Mouse (Mus musculus) small intestine, adult 2 months (tissue): ENCODE measurements around the gene Alkbh6. TPM values are rescaled to one million over a fixed set of nuclear protein-coding genes. Genes with fewer than 3 reads are reported as not detected.

Source experiments
- H3K27ac ChIP-seq: fragments of 200-500 bp; 2 replicates; pipeline ENCODE4 v1.5.1; 2012; ENCODE audit warnings: low read depth, low read length, control low read depth, inconsistent platforms; ENCODE audit not compliant: insufficient read depth
- H3K27me3 ChIP-seq: fragments of 200-500 bp; 2 replicates; pipeline ENCODE4 v1.6.1; 2012; ENCODE audit warnings: mild to moderate bottlenecking, moderate library complexity, low read length, inconsistent platforms; ENCODE audit not compliant: control insufficient read depth, insufficient read depth
- H3K36me3 ChIP-seq: fragments of 200-500 bp; 2 replicates; pipeline ENCODE4 v1.6.1; 2012; ENCODE audit warnings: mild to moderate bottlenecking, low read length, control low read depth, inconsistent platforms; ENCODE audit not compliant: control insufficient read depth, insufficient read depth
- H3K4me1 ChIP-seq: fragments of 200-500 bp; 2 replicates; pipeline ENCODE4 v1.6.1; 2012; ENCODE audit warnings: low read length, inconsistent platforms, mixed read lengths; ENCODE audit not compliant: control insufficient read depth, insufficient read depth, insufficient read length
- H3K4me3 ChIP-seq: fragments of 200-500 bp; 2 replicates; pipeline ENCODE4 v1.5.1; 2012; ENCODE audit warnings: low read depth, mild to moderate bottlenecking, control low read depth, inconsistent platforms, low read length, moderate library complexity
- CTCF ChIP-seq: fragments of 200-500 bp; IDR thresholded peaks from 2 replicates; pipeline ENCODE4 v1.5.1; 2012; ENCODE audit warnings: low read depth, mild to moderate bottlenecking, control low read depth, inconsistent platforms, low read length, moderate library complexity, mixed read lengths; ENCODE audit not compliant: insufficient replicate concordance, insufficient read length; ENCODE audit errors: extremely low read depth
- POLR2A ChIP-seq: fragments of 200-500 bp; IDR thresholded peaks from 2 replicates; pipeline ENCODE4 v1.6.1; 2012; ENCODE audit warnings: low read depth, mild to moderate bottlenecking, control low read depth, inconsistent platforms, low read length, moderate library complexity
- WGBS: fragments of 180-500 bp; shearing (Covaris S2); methylation state at CpG from one replicate; pipeline ENCODE4 v1.1.7; 2018; 5-methylcytosine and 5-hydroxymethylcytosine counted together
- polyA plus RNA-seq: library from polyadenylated mRNA; depleted of rRNA; stranded (reverse); fragments of >200 nt; gene quantifications from 2 replicates; pipeline ENCODE4 v1.2.3, GENCODE M21; 2012

Gene Alkbh6
- polyA plus RNA-seq, 1 experiment, result 141 TPM

GRCm38 (mm10) chr7:30288046-30288445, 20.5 kb upstream of the Alkbh6 start:
- Histone ChIP-seq H3K27ac (no peak overlapping the region), H3K36me3 (no peaks in the 10 kb centered on the region), H3K27me3 (peaks cover 8% of the 10 kb centered on the region; the same call in 1 of the 2 replicates), H3K4me3 (no peak overlapping the region), H3K4me1 (no peaks in the 10 kb centered on the region)
- no peak for TF ChIP-seq POLR2A
- no peak for TF ChIP-seq CTCF
- 57% methylated on average over 6 of the region's 6 CpGs for WGBS

- Histone ChIP-seq H3K36me3 (no peaks in the 10 kb centered on the region), H3K4me3 (no peak overlapping the region), H3K4me1 (no peaks in the 10 kb centered on the region), H3K27ac (no peak overlapping the region), H3K27me3 (peaks cover 8% of the 10 kb centered on the region; the same call in 1 of the 2 replicates)
- 72% methylated on average over 7 of the region's 7 CpGs for WGBS
- TF ChIP-seq CTCF, result no peak
- no peak for TF ChIP-seq POLR2A
Observed at GRCm38 (mm10) chr7:30289071-30289713, 19.3 kb upstream of the Alkbh6 start.

GRCm38 (mm10) chr7:30289714-30290399, 18.7 kb upstream of the Alkbh6 start:
- H3K4me1 ChIP-seq, result no peaks in the 10 kb centered on the region
- no peak overlapping the region for H3K27ac ChIP-seq
- H3K4me3 ChIP-seq, result no peak overlapping the region
- no peaks in the 10 kb centered on the region for H3K36me3 ChIP-seq
- no peak for TF ChIP-seq POLR2A
- no peak for TF ChIP-seq CTCF
- H3K27me3 ChIP-seq, result peaks cover 8% of the 10 kb centered on the region; the same call in 1 of the 2 replicates
- 56% methylated on average over 10 of the region's 10 CpGs for WGBS

- Histone ChIP-seq H3K4me3 (peak within 1 kb of the TSS; percentile 65), H3K27ac (no peak within 1 kb of the TSS)
- 13% methylated on average over 35 of the region's 35 CpGs for WGBS
Observed at GRCm38 (mm10) chr7:30291215-30292131, 17.0 kb upstream of the Alkbh6 start, which contains the start of gene Clip3. Gene Clip3 (plus strand): TSS chr7:30291728.

GRCm38 (mm10) chr7:30293795-30294194, 14.7 kb upstream of the Alkbh6 start:
- H3K36me3 ChIP-seq, result no peaks in the 10 kb centered on the region
- no peak overlapping the region for H3K27ac ChIP-seq
- no peak overlapping the region for H3K4me3 ChIP-seq
- TF ChIP-seq CTCF (no peak), POLR2A (no peak)
- H3K4me1 ChIP-seq, result no peaks in the 10 kb centered on the region
- WGBS, result 81% methylated on average over 13 of the region's 13 CpGs
- H3K27me3 ChIP-seq, result peaks cover 8% of the 10 kb centered on the region; the same call in 1 of the 2 replicates

More at GRCm38 (mm10) chr7:30291215-30292131, 17.0 kb upstream of the Alkbh6 start, which contains the start of gene Clip3:
- Histone ChIP-seq H3K36me3 (no peaks in the 10 kb centered on the region), H3K4me1 (no peaks in the 10 kb centered on the region), H3K27me3 (peaks cover 8% of the 10 kb centered on the region; the same call in 1 of the 2 replicates)
- TF ChIP-seq CTCF (no peak), POLR2A (no peak)

GRCm38 (mm10) chr7:30294296-30294695, 14.2 kb upstream of the Alkbh6 start:
- WGBS, result 68% methylated on average over 5 of the region's 5 CpGs
- no peak for TF ChIP-seq CTCF
- no peak for TF ChIP-seq POLR2A
- H3K36me3 ChIP-seq, result no peaks in the 10 kb centered on the region

More at GRCm38 (mm10) chr7:30294296-30294695, 14.2 kb upstream of the Alkbh6 start:
- no peaks in the 10 kb centered on the region for H3K4me1 ChIP-seq
- H3K27me3 ChIP-seq, result peaks cover 6% of the 10 kb centered on the region; the same call in 1 of the 2 replicates
- H3K27ac ChIP-seq, result no peak overlapping the region
- no peak overlapping the region for H3K4me3 ChIP-seq
